Mouse (Mus musculus): ENCODE measurements around the gene Pold4.
A peak's percentile ranks its signal among the peaks of the same experiment; 100 is the strongest.

The Pold4 gene

GRCm38 (mm10) chr19:4203604-4204326 lies 27.9 kb upstream of the Pold4 start:
- no peak for DNase-seq (ENCODE audit: low spot score in 2 of 2)

GRCm38 (mm10) chr19:4204889-4205288 lies 26.8 kb upstream of the Pold4 start:
- DNase-seq (ENCODE audit: low spot score in 2 of 2), result no peak

GRCm38 (mm10) chr19:4206971-4207370 lies 24.7 kb upstream of the Pold4 start:
- DNase-seq (ENCODE audit: low spot score in 2 of 2), result peak in 1 of 2 experiments; percentile 61

GRCm38 (mm10) chr19:4208563-4208962 lies 23.1 kb upstream of the Pold4 start:
- DNase-seq (ENCODE audit: low spot score in 2 of 2), result no peak

- no peak for DNase-seq (ENCODE audit: low spot score in 2 of 2)
Observed at GRCm38 (mm10) chr19:4211891-4212588, 19.7 kb upstream of the Pold4 start.

GRCm38 (mm10) chr19:4213524-4213974 lies 18.1 kb upstream of the Pold4 start:
- DNase-seq (ENCODE audit: low spot score in 2 of 2), result no peak

- peak; percentile 50 to 68 for DNase-seq (ENCODE audit: low spot score in 2 of 2)
Observed at GRCm38 (mm10) chr19:4214071-4214770, 17.5 kb upstream of the Pold4 start, which contains the start of the genes Clcf1 and AC109138.7. TSS of gene Clcf1 (plus strand) at chr19:4214238. TSS of gene AC109138.7 (plus strand) at chr19:4214357.

GRCm38 (mm10) chr19:4214771-4215450 lies 16.8 kb upstream of the Pold4 start:
- no peak for DNase-seq (ENCODE audit: low spot score in 2 of 2)

- no peak for DNase-seq (ENCODE audit: low spot score in 2 of 2)
Observed at GRCm38 (mm10) chr19:4215451-4215840, 16.3 kb upstream of the Pold4 start.

- no peak for DNase-seq (ENCODE audit: low spot score in 2 of 2)
Observed at GRCm38 (mm10) chr19:4216041-4216685, 15.5 kb upstream of the Pold4 start.

- DNase-seq (ENCODE audit: low spot score in 2 of 2), result no peak
Observed at GRCm38 (mm10) chr19:4217140-4217539, 14.6 kb upstream of the Pold4 start.

GRCm38 (mm10) chr19:4217855-4218254 lies 13.8 kb upstream of the Pold4 start:
- no peak for DNase-seq (ENCODE audit: low spot score in 2 of 2)

- DNase-seq (ENCODE audit: low spot score in 2 of 2), result no peak
Observed at GRCm38 (mm10) chr19:4218293-4218692, 13.4 kb upstream of the Pold4 start.

- no peak for DNase-seq (ENCODE audit: low spot score in 2 of 2)
Observed at GRCm38 (mm10) chr19:4218784-4219183, 12.9 kb upstream of the Pold4 start.

GRCm38 (mm10) chr19:4219943-4220342 lies 11.8 kb upstream of the Pold4 start:
- DNase-seq (ENCODE audit: low spot score in 2 of 2), result no peak

- DNase-seq (ENCODE audit: low spot score in 2 of 2), result no peak
Observed at GRCm38 (mm10) chr19:4220416-4220815, 11.3 kb upstream of the Pold4 start.

- DNase-seq (ENCODE audit: low spot score in 2 of 2), result no peak
Observed at GRCm38 (mm10) chr19:4220957-4221743, 10.5 kb upstream of the Pold4 start.

- no peak for DNase-seq (ENCODE audit: low spot score in 2 of 2)
Observed at GRCm38 (mm10) chr19:4222165-4222564, 9.5 kb upstream of the Pold4 start.

- no peak for DNase-seq (ENCODE audit: low spot score in 2 of 2)
Observed at GRCm38 (mm10) chr19:4226779-4227178, 4.9 kb upstream of the Pold4 start.

GRCm38 (mm10) chr19:4227446-4227845 lies 4.3 kb upstream of the Pold4 start:
- no peak for DNase-seq (ENCODE audit: low spot score in 2 of 2)

Data from spleen, postnatal 14 days (tissue).